Mouse (Mus musculus) liver, embryonic 14.5 days (tissue): Measurements from ENCODE around the gene Fam227a.

Source experiments
- CTCF ChIP-seq: IDR thresholded peaks from 2 replicates; pipeline ENCODE4 v1.5.1; 2016; ENCODE audit warnings: antibody characterized with exemption, low read depth, control low read depth
- EP300 ChIP-seq: IDR thresholded peaks from 2 replicates; pipeline ENCODE4 v1.6.1; 2016; ENCODE audit warnings: antibody characterized with exemption, low read depth

GRCm38 (mm10) chr15:79670972-79671299 is 12.2 kb upstream of the Fam227a start:
- TF ChIP-seq EP300: no peak
- no peak for TF ChIP-seq CTCF
